Mouse (Mus musculus) neutrophil, adult 83 days (primary cell): ENCODE data around the gene Arhgap27. TPM values are rescaled to one million over a fixed set of nuclear protein-coding genes. Genes with fewer than 3 reads are reported as not detected.

Experiments
- total RNA-seq, 2 experiments: library from RNA; stranded (reverse); gene quantifications; one replicate each; pipeline ENCODE4 v1.2.4; 2023

The Arhgap27 gene
- total RNA-seq = 10 to 100 TPM; 57.0 to 60.2 TPM

DNA sequence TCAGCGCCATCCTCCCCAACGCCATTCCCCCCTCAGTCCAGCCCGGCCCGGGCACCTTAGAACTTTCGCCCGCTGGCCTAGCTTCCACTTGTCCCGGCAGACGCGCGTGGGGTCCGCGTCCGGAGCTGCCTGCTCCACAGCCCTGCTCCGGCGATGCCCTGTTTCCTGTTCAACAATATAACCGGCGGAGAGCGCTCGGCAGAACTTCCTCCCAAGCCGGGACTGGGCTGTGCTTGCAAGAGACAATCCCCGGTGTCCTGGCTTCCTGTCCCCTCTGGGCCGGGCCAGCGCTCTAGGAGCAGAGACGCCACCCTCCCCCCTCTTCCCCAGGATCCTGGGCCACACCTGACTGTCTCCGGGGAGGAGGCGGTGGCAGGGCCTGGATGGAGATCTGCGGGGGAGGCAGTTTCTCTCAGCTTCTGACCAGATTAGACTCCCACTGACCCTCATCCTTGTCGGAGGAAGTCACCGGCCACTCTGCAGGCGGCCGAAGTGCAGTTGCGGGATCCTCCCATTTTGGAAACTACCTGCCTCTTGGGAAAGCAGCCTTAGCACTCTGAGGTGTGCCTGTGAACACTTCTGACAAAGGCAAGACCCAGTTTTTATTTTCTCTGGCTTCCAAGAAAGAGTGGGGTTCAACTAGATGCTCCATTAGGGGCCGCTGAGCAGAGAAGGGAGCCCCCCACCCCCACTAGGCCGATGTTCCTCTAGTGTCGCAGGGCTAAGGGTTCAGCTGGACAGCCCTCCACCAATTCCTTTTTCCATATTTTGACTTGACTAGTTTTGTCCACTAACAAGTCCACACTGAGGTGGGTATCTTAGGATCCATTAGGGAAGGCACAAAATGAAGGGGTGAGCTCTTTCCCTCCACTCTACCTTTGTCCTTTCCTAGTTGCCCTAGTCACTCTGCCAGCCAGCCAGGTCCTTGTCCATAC is at the start of gene Arhgap27:
Gene Arhgap27, minus strand, starts transcription at position 479 of the 935 bp plus-strand sequence.

DNA sequence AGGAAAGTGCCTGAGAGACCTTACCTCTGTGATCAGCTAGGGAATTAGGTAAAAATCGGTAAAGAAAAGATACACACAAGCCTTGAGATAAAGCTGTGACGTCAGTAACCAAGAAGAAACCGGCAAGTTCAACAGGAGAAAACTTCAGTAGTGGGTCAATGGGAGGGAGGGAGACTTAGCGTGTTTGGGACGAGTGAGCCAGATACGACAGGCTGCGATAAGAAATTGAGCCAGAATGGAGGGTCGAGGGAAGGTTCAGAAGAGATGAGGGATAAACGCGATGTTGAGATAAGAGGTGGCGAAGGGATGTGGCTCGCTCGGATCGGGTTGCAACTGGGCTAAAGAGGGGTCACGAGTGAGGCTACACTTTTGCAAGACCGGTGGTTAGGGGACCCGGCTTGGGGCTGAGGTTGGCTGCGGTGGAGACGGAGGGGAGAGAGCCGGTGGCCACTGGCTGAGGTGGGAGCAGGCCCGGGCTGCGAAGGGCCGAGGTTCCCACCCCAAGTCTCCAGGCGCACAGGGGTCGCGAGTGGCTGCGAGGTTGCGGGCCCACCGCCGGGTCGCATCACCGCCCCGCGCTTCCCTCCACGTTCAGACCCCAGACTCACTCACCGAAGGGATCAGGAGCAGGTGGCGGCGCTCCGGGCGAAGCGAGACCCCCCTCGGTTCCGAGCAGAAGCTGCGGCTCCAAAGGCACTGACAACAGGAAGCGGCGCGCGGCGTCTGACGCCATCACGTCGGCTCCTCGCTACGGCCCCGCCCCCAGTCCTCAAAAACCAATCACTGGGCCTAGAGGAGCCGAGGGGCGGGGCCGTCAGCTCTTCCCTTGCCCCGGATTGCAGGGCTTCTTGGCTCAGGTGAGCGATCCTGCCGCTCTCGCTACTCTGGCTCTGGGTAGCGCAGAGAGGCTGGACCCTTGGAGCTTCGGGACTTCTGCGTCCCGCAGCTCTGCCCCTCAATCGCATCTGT is 48.8 kb upstream of the Arhgap27 start, which contains the start of gene Plekhm1:
Gene Plekhm1, minus strand, starts transcription at position 707 of the 969 bp plus-strand sequence.

Other genes with a start within 250 kb of the Arhgap27 start
- 10 to 100 TPM; 33.5 to 37.7 TPM for gene Hexim1, start 247.5 kb downstream of the Arhgap27 start, total RNA-seq
- 1 to 10 TPM; 1.7 to 2.1 TPM for gene Hexim2, start 231.3 kb downstream of the Arhgap27 start, total RNA-seq
- gene Fmnl1, start 192.6 kb downstream of the Arhgap27 start, total RNA-seq = 100 to 1,000 TPM; 465 to 579 TPM
- gene 1700023F06Rik, start 155.1 kb downstream of the Arhgap27 start, total RNA-seq = not detected
- not detected for gene Spata32, start 145.3 kb downstream of the Arhgap27 start, total RNA-seq
- gene Map3k14, start 96.2 kb downstream of the Arhgap27 start, total RNA-seq = 10 to 100 TPM; 27.9 to 35.2 TPM
- gene Plekhm1, start 49.0 kb upstream of the Arhgap27 start, total RNA-seq = 10 to 100 TPM; 42.6 to 46.1 TPM
- not detected for gene Lrrc37a, start 140.9 kb upstream of the Arhgap27 start, total RNA-seq